In genomic region chr3:95993881-95994280, GRCm38 (mm10) we compare ENCODE assay signal across 8 mouse cellular contexts. TPM values are rescaled to one million over a fixed set of nuclear protein-coding genes. Genes with fewer than 3 reads are reported as not detected.
DNase-seq lines count a peak whose midpoint lies in the region; ATAC-seq and TF ChIP-seq lines count a peak whose summit lies in the region.

No protein-coding gene starts in this region.

- peaks cover 19% of the 10 kb centered on the region for H3K36me3 ChIP-seq in embryonic facial prominence, embryonic 11.5 days (replicated peaks; ENCODE audit: control insufficient read depth, insufficient read depth, low read depth, low read length)
- peaks cover 45% of the 10 kb centered on the region for H3K36me3 ChIP-seq in limb, embryonic 13.5 days

- WGBS in embryonic facial prominence, embryonic 11.5 days = 19% methylated on average over 4 of the region's 4 CpGs
- 27% methylated on average over 4 of the region's 4 CpGs for WGBS in limb, embryonic 13.5 days

- H3K4me2 ChIP-seq in embryonic facial prominence, embryonic 11.5 days (ENCODE audit: low read depth, low read length) = peak overlapping the region; percentile 87
- H3K4me2 ChIP-seq in limb, embryonic 13.5 days (replicated peaks) = peak overlapping the region; percentile 84

- DNase-seq in layer of hippocampus, adult 2 months (ENCODE audit: low spot score in 2 of 2) = no peak
- DNase-seq in layer of hippocampus, postnatal 10 days (ENCODE audit: low spot score in 2 of 2) = no peak
- no peak for DNase-seq in embryonic facial prominence, embryonic 11.5 days (ENCODE audit: low spot score)
- DNase-seq in heart, postnatal 36 days = peak; percentile 56 to 67
- DNase-seq in naive thymus-derived CD4-positive, alpha-beta T cell, adult 2 months (ENCODE audit: low read depth) = peak; percentile 15
- no peak for DNase-seq in frontal cortex, adult 2 months (ENCODE audit: extremely low spot score in 1 of 2, low spot score in 1 of 2)

- peaks cover 9% of the 10 kb centered on the region; the same call in 1 of the 2 replicates for H3K4me1 ChIP-seq in embryonic facial prominence, embryonic 11.5 days (ENCODE audit: control insufficient read depth, insufficient read depth, low read length)
- peaks cover 41% of the 10 kb centered on the region for H3K4me1 ChIP-seq in limb, embryonic 13.5 days

- H3K4me3 ChIP-seq in layer of hippocampus, adult 2 months = peak overlapping the region; percentile 78
- peak overlapping the region; percentile 83 for H3K4me3 ChIP-seq in embryonic facial prominence, embryonic 11.5 days (ENCODE audit: low read depth, low read length)
- H3K4me3 ChIP-seq in limb, embryonic 13.5 days = peak overlapping the region; percentile 80

- TF ChIP-seq CTCF in layer of hippocampus, adult 2 months (conservative IDR thresholded peaks at IDR 0.05) = peak; percentile 23

- peak overlapping the region; percentile 95 for H3K27ac ChIP-seq in layer of hippocampus, adult 2 months
- peak overlapping the region; percentile 41 for H3K27ac ChIP-seq in embryonic facial prominence, embryonic 11.5 days (replicated peaks; ENCODE audit: low read depth, low read length)
- peak overlapping the region; percentile 99; the same call in 1 of the 2 replicates for H3K27ac ChIP-seq in limb, embryonic 13.5 days

- no peaks in the 10 kb centered on the region for H3K27me3 ChIP-seq in embryonic facial prominence, embryonic 11.5 days (ENCODE audit: control insufficient read depth, insufficient read depth, low read length)
- H3K27me3 ChIP-seq in limb, embryonic 13.5 days = no peaks in the 10 kb centered on the region

- intact Hi-C loops in heart, postnatal 36 days (cut with DNase I) = loop anchor here (2.0 kb wide), 1 partner anchor 27 kb away; no protein-coding TSS in a partner anchor

- ATAC-seq in embryonic facial prominence, embryonic 11.5 days (replicated peaks; ENCODE audit: insufficient number of reproducible peaks, low FRiP score, low TSS enrichment, low read depth) = no peak
- ATAC-seq in limb, embryonic 13.5 days (ENCODE audit: low FRiP score, low read depth) = no peak
- ATAC-seq in erythroblast, adult 5-6 weeks (replicated peaks; ENCODE audit: low FRiP score, poor library complexity, severe bottlenecking) = no peak

- no peaks in the 10 kb centered on the region for H3K9me3 ChIP-seq in embryonic facial prominence, embryonic 11.5 days (replicated peaks; ENCODE audit: control insufficient read depth, low read length)
- H3K9me3 ChIP-seq in limb, embryonic 13.5 days = no peaks in the 10 kb centered on the region

- H3K9ac ChIP-seq in embryonic facial prominence, embryonic 11.5 days (replicated peaks; ENCODE audit: low read length) = peak overlapping the region; percentile 99
- peak overlapping the region; percentile 99 for H3K9ac ChIP-seq in limb, embryonic 13.5 days

RNA-seq across cellular contexts. Expression of gene Plekho1, which starts 1.9 kb away (rescaled TPM):
- 10 to 100 TPM; 39.3 to 44.1 TPM for total RNA-seq in layer of hippocampus, adult 2 months (2021)
- total RNA-seq in layer of hippocampus, postnatal 10 days (2021) = 10 to 100 TPM; 50.2 to 56.5 TPM
- polyA plus RNA-seq in embryonic facial prominence, embryonic 11.5 days (2014; fragmentation: Nextera tagmentation; extraction: Ambion mirVana) = 63.1 and 64.8 TPM in 2 replicates
- 10 to 100 TPM; 73.4 to 81.1 TPM for total RNA-seq in heart, postnatal 36 days (2021)
- 58.3 and 60.0 TPM in 2 replicates for polyA plus RNA-seq in limb, embryonic 13.5 days (2015; fragmentation: Nextera tagmentation; extraction: Ambion mirVana)
- 6.7 and 10.8 TPM in 2 replicates for total RNA-seq in erythroblast, adult 5-6 weeks (2015; ENCODE audit: low replicate concordance)
- 8.2 and 10.1 TPM in 2 replicates for total RNA-seq in erythroblast, adult 5-6 weeks (2017; ENCODE audit: low replicate concordance)
- polyA plus RNA-seq in frontal cortex, adult 2 months (2012; rRNA removed) = 131 and 156 TPM in 2 replicates

Comparison
In these comparisons a context has a peak if more than half of its experiments do, and no peak if none do; other contexts are left out.
1. DNase-seq: peak in heart, postnatal 36 days (2 of 2) and naive thymus-derived CD4-positive, alpha-beta T cell, adult 2 months (single experiment); none in layer of hippocampus, adult 2 months (0 of 2), layer of hippocampus, postnatal 10 days (0 of 2), embryonic facial prominence, embryonic 11.5 days (single experiment) and frontal cortex, adult 2 months (0 of 2).
2. H3K27ac ChIP-seq: peak in every context shown above with its lines; median percentile 99 in limb, embryonic 13.5 days; 95 in layer of hippocampus, adult 2 months; 41 in embryonic facial prominence, embryonic 11.5 days.
3. Peak in every context shown above with its lines, with median percentiles within 50 percentile points of each other: H3K4me3 ChIP-seq.